ENCODE assay signal across 8 mouse cellular contexts in genomic region chr15:101139885-101140284, GRCm38 (mm10). TPM values are rescaled to one million over a fixed set of nuclear protein-coding genes. Genes with fewer than 3 reads are reported as not detected.
DNase-seq lines count a peak whose midpoint lies in the region; ATAC-seq and TF ChIP-seq lines count a peak whose summit lies in the region.

No protein-coding gene starts in this region.

- DNase-seq in MEL (ENCODE audit: low read depth, low spot score) = peak; percentile 96
- DNase-seq in heart, postnatal 4 days = peak; percentile 69
- DNase-seq in retina, postnatal 1 day = peak; percentile 92
- DNase-seq in layer of hippocampus, adult 11-12 months (ENCODE audit: low spot score) = no peak
- DNase-seq in urinary bladder, postnatal 14 days (ENCODE audit: low spot score) = no peak
- no peak for DNase-seq in left cerebral cortex, adult 11 months (ENCODE audit: low spot score)

- 13% methylated on average over 12 of the region's 12 CpGs for WGBS in embryonic facial prominence, embryonic 12.5 days
- WGBS in limb, embryonic 12.5 days = 13% methylated on average over 12 of the region's 12 CpGs

- no peak for TF ChIP-seq CTCF in MEL (IDR thresholded peaks at IDR 0.05 in 2 of 3, conservative IDR thresholded peaks at IDR 0.05 in 1 of 3; ENCODE audit: control insufficient read depth in 1 of 3, insufficient read depth in 1 of 3, low read depth in 2 of 3, low read length in 3 of 3, poor library complexity in 1 of 3, severe bottlenecking in 1 of 3)

- peak overlapping the region; percentile 18 for H3K27ac ChIP-seq in MEL (ENCODE audit: control insufficient read depth, low read depth, low read length)
- H3K27ac ChIP-seq in embryonic facial prominence, embryonic 12.5 days = peak overlapping the region; percentile 71; the same call in 1 of the 2 replicates
- peak overlapping the region; percentile 73 for H3K27ac ChIP-seq in limb, embryonic 12.5 days

- H3K27me3 ChIP-seq in MEL (ENCODE audit: control insufficient read depth in 1 of 2, insufficient read depth in 2 of 2, low read length in 2 of 2) = no peaks in the 10 kb centered on the region
- no peaks in the 10 kb centered on the region for H3K27me3 ChIP-seq in embryonic facial prominence, embryonic 12.5 days
- H3K27me3 ChIP-seq in limb, embryonic 12.5 days = no peaks in the 10 kb centered on the region

- H3K4me1 ChIP-seq in MEL (ENCODE audit: control insufficient read depth in 1 of 2, insufficient read depth in 2 of 2, low read length in 2 of 2) = peaks cover 17 to 58% of the 10 kb centered on the region in 2 experiments
- H3K4me1 ChIP-seq in embryonic facial prominence, embryonic 12.5 days = peaks cover 57% of the 10 kb centered on the region
- peaks cover 56% of the 10 kb centered on the region for H3K4me1 ChIP-seq in limb, embryonic 12.5 days (replicated peaks)

- H3K4me2 ChIP-seq in embryonic facial prominence, embryonic 12.5 days (replicated peaks) = 0 out of 2 replicates have a peak overlapping the region, but pooled peaks have one; percentile 5
- H3K4me2 ChIP-seq in limb, embryonic 12.5 days = no peak overlapping the region

- ATAC-seq in embryonic facial prominence, embryonic 12.5 days (ENCODE audit: insufficient number of reproducible peaks, insufficient read depth, low FRiP score, low TSS enrichment) = no peak
- ATAC-seq in limb, embryonic 12.5 days (ENCODE audit: insufficient number of reproducible peaks, insufficient read depth, low FRiP score, low TSS enrichment, low read depth) = no peak

- no peak overlapping the region for H3K4me3 ChIP-seq in MEL (ENCODE audit: control insufficient read depth in 1 of 2, insufficient read depth in 1 of 2, low read depth in 2 of 2, low read length in 2 of 2)
- no peak overlapping the region for H3K4me3 ChIP-seq in embryonic facial prominence, embryonic 12.5 days
- H3K4me3 ChIP-seq in limb, embryonic 12.5 days (replicated peaks) = no peak overlapping the region

- no peak for TF ChIP-seq RAD21 in MEL (IDR thresholded peaks at IDR 0.05; ENCODE audit: low read depth, low read length)

- H3K9me3 ChIP-seq in MEL (replicated peaks; ENCODE audit: insufficient read depth, low read length) = no peaks in the 10 kb centered on the region
- no peaks in the 10 kb centered on the region for H3K9me3 ChIP-seq in embryonic facial prominence, embryonic 12.5 days
- no peaks in the 10 kb centered on the region for H3K9me3 ChIP-seq in limb, embryonic 12.5 days

- H3K36me3 ChIP-seq in MEL (ENCODE audit: control insufficient read depth in 1 of 2, insufficient read depth in 2 of 2, low read length in 2 of 2) = peaks cover 0 to 45% of the 10 kb centered on the region in 2 experiments; a peak in 2 of 4 replicates
- no peaks in the 10 kb centered on the region for H3K36me3 ChIP-seq in embryonic facial prominence, embryonic 12.5 days
- H3K36me3 ChIP-seq in limb, embryonic 12.5 days = peaks cover 6% of the 10 kb centered on the region; the same call in 1 of the 2 replicates

- H3K79me2 ChIP-seq in MEL (ENCODE audit: control insufficient read depth, insufficient read depth, low read length, poor library complexity) = no peaks in the 10 kb centered on the region; the same call in 1 of the 2 replicates

- no peak for TF ChIP-seq POLR2A in MEL (IDR thresholded peaks at IDR 0.05; ENCODE audit: control insufficient read depth in 1 of 2, insufficient read depth in 1 of 2, low read depth in 1 of 2, low read length in 2 of 2, poor library complexity in 1 of 2)

- peak overlapping the region; percentile 16; the same call in 1 of the 2 replicates for H3K9ac ChIP-seq in MEL (ENCODE audit: control insufficient read depth, low read depth, low read length, poor library complexity, severe bottlenecking)
- peak overlapping the region; percentile 20; the same call in 1 of the 2 replicates for H3K9ac ChIP-seq in embryonic facial prominence, embryonic 12.5 days
- H3K9ac ChIP-seq in limb, embryonic 12.5 days (replicated peaks) = no peak overlapping the region

- peak; percentile 85 to 96; a peak in 3 of 4 replicates for TF ChIP-seq EP300 in MEL (IDR thresholded peaks at IDR 0.05; ENCODE audit: low read depth in 1 of 2, low read length in 2 of 2)

TF ChIP-seq in MEL, 35 proteins besides CTCF, POLR2A, EP300 and RAD21:
- TF ChIP-seq MEF2A (IDR thresholded peaks at IDR 0.05; ENCODE audit: extremely low read depth, insufficient replicate concordance, low read depth, low read length, poor library complexity, severe bottlenecking) (no peak), KAT2A (conservative IDR thresholded peaks at IDR 0.05; ENCODE audit: low read depth, low read length) (no peak), MXI1 (IDR thresholded peaks at IDR 0.05; ENCODE audit: low read depth, low read length) (peak; percentile 79), SMC3 (IDR thresholded peaks at IDR 0.05; ENCODE audit: low read depth, low read length) (no peak), ZC3H11A (IDR thresholded peaks at IDR 0.05; ENCODE audit: low read depth, low read length) (no peak), E2F4 (IDR thresholded peaks at IDR 0.05; ENCODE audit: borderline replicate concordance, low read depth, low read length) (peak; percentile 11; the same call in 1 of the 2 replicates), MAX (IDR thresholded peaks at IDR 0.05; ENCODE audit: low read length) (no peak; the same call in 1 of the 2 replicates), RCOR1 (IDR thresholded peaks at IDR 0.05; ENCODE audit: low read depth, low read length) (peak; percentile 100), MAFK (IDR thresholded peaks at IDR 0.05; ENCODE audit: borderline replicate concordance, low read depth, low read length) (peak; percentile 64; the same call in 1 of the 2 replicates), MAZ (IDR thresholded peaks at IDR 0.05; ENCODE audit: low read depth, low read length) (no peak), MYC (IDR thresholded peaks at IDR 0.05; ENCODE audit: low read depth, low read length) (no peak), ZMIZ1 (IDR thresholded peaks at IDR 0.05; ENCODE audit: low read depth, low read length) (no peak), TBP (IDR thresholded peaks at IDR 0.05; ENCODE audit: low read depth, low read length) (0 out of 2 replicates have a peak, but pooled peaks have one; percentile 50), TAL1 (IDR thresholded peaks at IDR 0.05; ENCODE audit: low read length) (peak; percentile 96), NRF1 (IDR thresholded peaks at IDR 0.05; ENCODE audit: insufficient read depth, low read depth, low read length, poor library complexity, severe bottlenecking) (no peak), UBTF (IDR thresholded peaks at IDR 0.05; ENCODE audit: borderline replicate concordance, insufficient read depth, low read depth, low read length) (peak; percentile 88; the same call in 1 of the 2 replicates), TCF12 (IDR thresholded peaks at IDR 0.05; ENCODE audit: low read depth, low read length) (peak; percentile 98), GATA1 (IDR thresholded peaks at IDR 0.05; ENCODE audit: low read depth, low read length) (peak; percentile 93), ELF1 (IDR thresholded peaks at IDR 0.05; ENCODE audit: low read depth, low read length) (peak; percentile 55; the same call in 1 of the 2 replicates), SIN3A (IDR thresholded peaks at IDR 0.05; ENCODE audit: low read length) (peak; percentile 93), POLR2AphosphoS2 (IDR thresholded peaks at IDR 0.05; ENCODE audit: low read length) (no peak), CHD2 (IDR thresholded peaks at IDR 0.05; ENCODE audit: low read length) (no peak), USF1 (IDR thresholded peaks at IDR 0.05; ENCODE audit: low read depth, low read length) (no peak), CHD1 (IDR thresholded peaks at IDR 0.05; ENCODE audit: low read depth, low read length) (no peak), BHLHE40 (IDR thresholded peaks at IDR 0.05; ENCODE audit: borderline replicate concordance, low read depth, low read length) (peak; percentile 90), ETS1 (IDR thresholded peaks at IDR 0.05; ENCODE audit: low read depth, low read length) (peak; percentile 98)

RNA-seq across cellular contexts. Expression of gene Acvrl1, which starts 11.6 kb away (rescaled TPM):
- total RNA-seq in MEL (2012; rRNA removed) = 0.08 TPM in 1 of 2 replicates, not detected in the other
- polyA plus RNA-seq in MEL (2012; ENCODE audit: insufficient read depth in 1 of 2, insufficient read length in 2 of 2, low read depth in 1 of 2, low replicate concordance in 2 of 2, missing spikeins in 1 of 2) = under 1 TPM in 1 of 2 experiments, not detected in 1; 0.18 TPM
- 10.8 and 11.3 TPM in 2 replicates for polyA plus RNA-seq in embryonic facial prominence, embryonic 12.5 days (2016; fragmentation: Nextera tagmentation; extraction: Ambion mirVana)
- total RNA-seq in heart, postnatal 4 days (2021) = 10 to 100 TPM; 20.5 to 21.7 TPM
- 7.3 and 7.4 TPM in 2 replicates for polyA plus RNA-seq in limb, embryonic 12.5 days (2016; fragmentation: Nextera tagmentation; extraction: Ambion mirVana)

RNA-seq across cellular contexts. Expression of gene Ankrd33, which starts 24.3 kb away (rescaled TPM):
- total RNA-seq in MEL (2012; rRNA removed) = not detected in 2 replicates
- polyA plus RNA-seq in MEL (2012; ENCODE audit: insufficient read depth in 1 of 2, insufficient read length in 2 of 2, low read depth in 1 of 2, low replicate concordance in 2 of 2, missing spikeins in 1 of 2) = not detected
- polyA plus RNA-seq in embryonic facial prominence, embryonic 12.5 days (2016; fragmentation: Nextera tagmentation; extraction: Ambion mirVana) = not detected in 2 replicates
- total RNA-seq in heart, postnatal 4 days (2021) = not detected
- polyA plus RNA-seq in limb, embryonic 12.5 days (2016; fragmentation: Nextera tagmentation; extraction: Ambion mirVana) = not detected in 2 replicates

RNA-seq across cellular contexts. Expression of gene Acvr1b, which starts 34.0 kb away (rescaled TPM):
- total RNA-seq in MEL (2012; rRNA removed) = 9.7 and 10.4 TPM in 2 replicates
- polyA plus RNA-seq in MEL (2012; ENCODE audit: insufficient read depth in 1 of 2, insufficient read length in 2 of 2, low read depth in 1 of 2, low replicate concordance in 2 of 2, missing spikeins in 1 of 2) = 10 to 100 TPM in 1 of 2 experiments, not detected in 1; 13.2 TPM
- 7.5 and 8.2 TPM in 2 replicates for polyA plus RNA-seq in embryonic facial prominence, embryonic 12.5 days (2016; fragmentation: Nextera tagmentation; extraction: Ambion mirVana)
- 10 to 100 TPM; 20.8 to 21.4 TPM for total RNA-seq in heart, postnatal 4 days (2021)
- 7.3 and 8.2 TPM in 2 replicates for polyA plus RNA-seq in limb, embryonic 12.5 days (2016; fragmentation: Nextera tagmentation; extraction: Ambion mirVana)

Comparison
In these comparisons a context has a peak if more than half of its experiments do, and no peak if none do; other contexts are left out.
1. DNase-seq: peak in MEL (single experiment), heart, postnatal 4 days (single experiment) and retina, postnatal 1 day (single experiment); none in layer of hippocampus, adult 11-12 months (single experiment), urinary bladder, postnatal 14 days (single experiment) and left cerebral cortex, adult 11 months (single experiment).
2. H3K27ac ChIP-seq: peak in every context shown above with its lines; median percentile 73 in limb, embryonic 12.5 days; 71 in embryonic facial prominence, embryonic 12.5 days; 18 in MEL.